Mouse (Mus musculus) macrophage (primary cell): ENCODE results near the gene Adgrl2. TPM values are rescaled to one million over a fixed set of nuclear protein-coding genes. Genes with fewer than 3 reads are reported as not detected.

ENCODE experiments used
- H3K27ac ChIP-seq: fragments of 350-480 bp; formaldehyde crosslinking; 2 replicates; pipeline ENCODE4 v1.9.0; 2021
- H3K36me3 ChIP-seq: fragments of 350-480 bp; formaldehyde crosslinking; 2 replicates; pipeline ENCODE4 v1.9.0; 2021; ENCODE audit errors: inconsistent target
- H3K4me3 ChIP-seq: fragments of 350-480 bp; formaldehyde crosslinking; 2 replicates; pipeline ENCODE4 v1.9.0; 2021; ENCODE audit errors: inconsistent target
- H3K79me2 ChIP-seq: fragments of 350-480 bp; formaldehyde crosslinking; 2 replicates; pipeline ENCODE4 v1.9.0; 2021; ENCODE audit errors: inconsistent target
- WGBS: methylation state at CpG from one replicate; pipeline ENCODE4 v1.1.7; 2026; ENCODE audit warnings: inconsistent platforms; ENCODE audit not compliant: missing documents; 5-methylcytosine and 5-hydroxymethylcytosine counted together
- polyA plus RNA-seq: library from polyadenylated mRNA; stranded (reverse); fragments of 250-400 nt; gene quantifications from 3 replicates; pipeline ENCODE4 v1.2.4, GENCODE M21; 2018; ENCODE audit warnings: inconsistent platforms

Gene Adgrl2
- polyA plus RNA-seq, 1 experiment from 2014 or later, result 26.0 TPM

DNA sequence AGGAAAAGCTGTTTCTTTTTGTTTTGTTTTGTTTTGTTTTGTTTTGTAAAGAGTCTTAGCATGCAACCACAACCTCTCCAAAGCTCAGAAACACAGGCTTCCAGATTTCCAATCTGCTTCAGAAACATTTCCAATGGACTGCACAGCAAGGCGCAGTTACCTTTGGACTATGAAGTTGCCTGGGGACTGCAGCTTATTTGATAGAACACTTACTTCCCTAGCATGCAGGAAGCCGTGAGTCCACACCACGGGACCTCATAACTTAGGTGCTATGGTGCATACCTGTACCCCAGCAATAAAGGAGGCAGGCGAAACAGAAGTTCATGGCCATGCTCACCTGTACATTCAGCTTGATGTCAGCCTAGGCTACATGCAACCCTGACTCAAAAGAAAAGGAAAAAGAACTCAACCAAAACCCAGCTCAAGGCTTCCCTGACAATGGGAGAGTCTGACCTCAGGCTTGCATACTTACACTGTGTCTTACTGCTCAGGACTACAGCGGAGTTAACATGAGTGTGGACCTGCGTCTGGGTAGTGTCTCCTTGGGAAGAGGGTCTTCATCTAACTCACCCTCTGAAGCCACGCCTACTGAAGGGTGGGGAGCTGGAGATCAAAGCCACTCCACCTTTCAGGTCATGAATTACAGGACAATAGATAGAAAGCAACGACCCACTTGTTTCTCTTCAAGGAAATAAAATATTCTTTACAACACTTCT lies 91.7 kb downstream of the Adgrl2 start:
- no peak overlapping the region for H3K27ac ChIP-seq
- 91% methylated on average over 8 of the region's 8 CpGs for WGBS
- H3K79me2 ChIP-seq, result no peaks in the 10 kb centered on the region
- no peaks in the 10 kb centered on the region for H3K36me3 ChIP-seq
- no peak overlapping the region for H3K4me3 ChIP-seq

DNA sequence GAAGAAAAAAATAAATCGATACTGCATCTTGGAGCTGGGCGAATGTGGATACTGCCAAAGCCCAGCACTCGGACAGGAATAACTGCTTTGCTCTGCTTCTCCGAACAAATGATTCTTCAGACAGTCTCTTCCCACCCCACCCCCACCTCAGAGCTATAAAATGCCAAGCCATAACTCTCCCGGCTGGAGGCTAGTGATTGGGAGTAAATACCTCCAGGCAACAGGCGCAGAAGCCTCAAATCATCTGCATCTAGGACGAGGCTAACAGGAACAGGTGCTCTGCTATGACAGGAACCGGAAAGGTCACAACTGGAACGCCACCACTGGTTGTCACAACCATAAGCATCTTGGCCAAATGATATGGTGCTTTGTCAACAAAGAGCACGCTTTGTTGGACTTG lies 94.1 kb downstream of the Adgrl2 start:
- WGBS, result 98% methylated on average over 10 of the region's 10 CpGs
- no peaks in the 10 kb centered on the region for H3K36me3 ChIP-seq
- H3K79me2 ChIP-seq, result no peaks in the 10 kb centered on the region
- no peak overlapping the region for H3K4me3 ChIP-seq
- no peak overlapping the region for H3K27ac ChIP-seq

DNA sequence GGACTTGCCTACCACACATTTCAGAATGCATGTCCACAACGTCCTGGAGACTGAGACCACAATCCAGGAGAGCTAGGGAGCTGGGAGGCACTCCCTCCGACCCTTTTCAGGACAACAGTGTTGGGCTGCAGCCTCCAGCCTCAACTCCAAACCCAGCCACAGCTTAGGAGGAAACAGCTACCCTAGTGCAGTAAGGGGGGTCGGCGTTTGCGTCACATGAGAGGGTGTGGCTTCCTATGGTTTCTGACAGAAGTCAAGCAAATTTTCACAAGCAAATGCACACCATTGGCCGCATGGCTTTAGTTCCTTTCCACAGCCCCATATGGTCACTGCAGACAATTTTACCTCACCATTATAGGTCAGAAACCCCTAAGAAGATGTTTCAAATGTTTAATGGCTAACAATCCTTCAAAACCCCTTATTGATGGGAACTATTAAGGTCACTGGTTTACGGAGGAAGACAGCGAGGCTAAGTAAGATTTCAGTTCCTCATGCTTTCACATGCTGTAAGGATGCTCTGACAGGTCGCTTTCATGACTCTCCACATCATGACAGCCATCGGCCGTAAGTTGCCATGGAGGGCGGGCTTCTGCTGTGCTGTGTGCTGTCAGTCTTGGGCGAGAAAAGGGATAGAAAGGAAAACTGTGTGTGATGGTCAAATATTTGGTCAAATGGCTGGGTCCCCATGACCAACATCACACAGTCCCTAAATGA lies 94.8 kb downstream of the Adgrl2 start:
- Histone ChIP-seq H3K4me3 (no peak overlapping the region), H3K79me2 (no peaks in the 10 kb centered on the region), H3K36me3 (no peaks in the 10 kb centered on the region), H3K27ac (no peak overlapping the region)
- 36% methylated on average over 13 of the region's 13 CpGs for WGBS

DNA sequence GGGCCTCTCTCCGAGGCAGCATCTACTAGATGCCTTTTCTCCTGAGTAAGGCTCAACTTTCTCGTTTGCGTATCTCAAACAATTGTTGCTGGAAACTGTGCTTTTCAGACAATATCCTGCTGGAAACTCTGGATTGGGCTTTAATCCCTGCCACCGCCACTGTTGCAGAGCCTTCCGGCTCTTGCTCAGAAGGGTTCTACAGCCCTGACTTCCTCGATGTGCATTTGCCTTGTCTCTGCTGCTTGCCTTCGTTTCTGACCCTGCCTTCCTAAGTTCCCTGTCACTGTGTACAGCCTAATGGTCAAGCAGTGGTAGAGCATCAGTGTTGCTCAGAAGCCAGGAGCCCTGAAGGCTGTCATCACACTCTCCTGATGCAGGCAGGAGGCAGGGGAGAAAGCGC lies 95.5 kb downstream of the Adgrl2 start:
- 83% methylated on average over 8 of the region's 8 CpGs for whole genome bisulfite sequencing
- Histone ChIP-seq H3K4me3 (no peak overlapping the region), H3K36me3 (no peaks in the 10 kb centered on the region)

DNA sequence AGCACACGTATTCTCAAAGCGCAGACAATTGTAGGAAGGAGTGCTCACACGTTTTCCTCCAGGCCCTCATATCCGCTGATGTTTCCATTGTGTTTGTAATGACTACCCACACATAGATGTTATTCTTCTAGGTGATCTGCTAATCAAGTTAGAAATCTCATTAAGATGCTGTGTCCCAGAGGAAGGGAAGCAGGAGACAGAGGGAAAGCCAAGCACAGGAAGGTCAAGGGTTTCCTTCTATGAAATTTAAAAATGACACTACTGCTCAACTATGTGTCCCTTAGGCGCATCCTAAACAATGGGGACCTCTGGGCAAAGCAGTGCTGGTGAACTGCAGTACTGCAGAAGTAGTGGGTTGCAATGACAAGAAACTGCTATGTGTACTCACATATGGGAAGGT lies 102.5 kb downstream of the Adgrl2 start:
- 98% methylated on average over 5 of the region's 5 CpGs for WGBS

More for the DNA sequence above, 95.5 kb downstream of the Adgrl2 start:
- Histone ChIP-seq H3K79me2 (no peaks in the 10 kb centered on the region), H3K27ac (no peak overlapping the region)

DNA sequence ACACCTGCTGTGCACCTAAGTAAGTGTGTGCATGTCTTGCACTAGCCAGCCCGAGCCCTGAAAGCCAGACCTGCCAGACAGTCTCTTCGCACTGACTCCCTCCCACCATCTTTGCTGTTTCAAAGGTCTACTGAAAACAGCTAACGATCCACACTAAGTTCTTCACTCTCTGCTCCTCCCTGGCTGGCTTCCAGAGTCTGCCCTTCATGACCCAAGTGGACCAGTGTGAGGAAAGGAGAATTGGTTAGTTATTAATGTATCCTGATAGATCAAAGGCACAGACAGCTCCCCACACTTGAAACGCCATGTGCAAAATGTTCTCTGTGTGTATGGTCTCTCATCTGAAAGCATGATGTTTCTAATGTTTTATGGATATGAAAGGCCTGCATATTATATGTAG lies 103.4 kb downstream of the Adgrl2 start:
- no peaks in the 10 kb centered on the region for H3K79me2 ChIP-seq
- WGBS, result 96% methylated on average over 4 of the region's 4 CpGs
- H3K36me3 ChIP-seq, result no peaks in the 10 kb centered on the region
- H3K4me3 ChIP-seq, result no peak overlapping the region
- H3K27ac ChIP-seq, result no peak overlapping the region

More for the DNA sequence above, 102.5 kb downstream of the Adgrl2 start:
- Histone ChIP-seq H3K4me3 (no peak overlapping the region), H3K79me2 (no peaks in the 10 kb centered on the region), H3K27ac (no peak overlapping the region), H3K36me3 (no peaks in the 10 kb centered on the region)

DNA sequence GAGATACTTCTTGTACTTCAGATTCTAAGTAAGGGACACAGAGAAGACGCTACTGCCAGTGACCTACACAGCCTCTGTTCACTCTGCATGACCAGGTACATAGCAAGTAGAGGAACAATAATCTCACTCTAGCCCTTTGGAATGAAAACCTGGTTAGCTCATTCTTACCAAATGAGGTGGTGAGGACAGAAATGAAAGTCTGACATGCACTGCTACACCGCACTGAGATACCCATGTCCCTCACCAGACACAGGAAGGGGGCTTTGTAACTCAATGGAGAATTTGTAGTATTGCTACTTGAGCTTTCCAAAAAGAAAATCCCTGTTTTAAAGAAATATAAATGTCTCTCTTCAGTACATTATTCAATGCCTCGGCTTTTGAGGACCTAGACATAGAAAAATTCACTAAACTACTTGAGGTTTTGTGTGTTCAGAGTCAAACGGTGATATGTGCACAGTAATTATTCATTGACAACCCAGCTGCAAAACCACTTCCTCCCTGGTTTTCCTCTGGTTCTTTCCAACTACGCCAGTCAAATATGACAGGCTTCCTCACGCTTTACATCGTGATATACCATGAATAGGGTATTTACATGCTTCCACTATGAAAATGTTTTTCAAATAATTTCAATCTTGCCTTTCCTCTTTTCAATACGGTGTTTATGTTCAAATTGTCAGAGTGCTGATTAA lies 104.2 kb downstream of the Adgrl2 start:
- no peak overlapping the region for H3K4me3 ChIP-seq
- H3K27ac ChIP-seq, result no peak overlapping the region
- H3K79me2 ChIP-seq, result no peaks in the 10 kb centered on the region
- WGBS, result 19% methylated on average over 8 of the region's 8 CpGs
- no peaks in the 10 kb centered on the region for H3K36me3 ChIP-seq

DNA sequence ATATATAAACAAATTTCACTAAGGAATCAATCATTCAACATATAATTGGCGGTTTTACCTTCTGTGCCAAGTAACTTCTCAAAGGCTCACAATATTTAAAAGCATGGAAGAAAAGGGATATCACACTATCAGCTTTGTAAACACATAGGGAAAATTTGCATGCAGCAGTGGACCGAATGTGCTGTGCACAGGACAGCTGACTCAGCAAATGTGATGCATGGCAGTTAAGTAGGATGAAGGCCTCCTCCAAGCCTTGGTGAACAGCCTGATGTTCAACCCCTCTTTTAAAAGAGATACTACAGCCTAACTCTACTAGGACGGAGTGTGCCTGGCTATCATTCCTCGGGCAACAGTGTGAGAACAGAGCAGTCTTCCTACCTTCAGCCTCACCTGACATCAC lies 105.2 kb downstream of the Adgrl2 start:
- Histone ChIP-seq H3K4me3 (no peak overlapping the region), H3K79me2 (no peaks in the 10 kb centered on the region), H3K36me3 (no peaks in the 10 kb centered on the region), H3K27ac (no peak overlapping the region)
- 84% methylated on average over 4 of the region's 4 CpGs for WGBS

DNA sequence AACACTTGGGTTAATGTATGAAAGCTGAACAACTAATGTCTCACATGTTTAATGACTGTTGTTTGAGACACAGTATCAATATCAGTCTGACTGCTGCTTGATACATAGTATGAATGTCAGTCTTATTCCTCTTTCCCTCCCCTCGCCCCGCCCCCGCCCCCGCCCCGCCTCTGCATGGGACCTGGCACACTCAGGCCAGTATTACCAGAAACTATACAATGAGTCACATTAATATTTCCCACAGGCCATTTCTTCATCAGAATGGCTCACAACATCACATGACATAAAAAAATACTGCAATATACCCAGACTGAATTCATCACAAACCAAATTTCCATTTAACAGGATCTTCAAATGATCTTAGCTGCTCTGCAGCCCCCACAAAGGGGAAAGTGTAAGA lies 108.9 kb downstream of the Adgrl2 start:
- no peaks in the 10 kb centered on the region for H3K79me2 ChIP-seq
- 75% methylated on average over 2 of the region's 5 CpGs for WGBS
- H3K4me3 ChIP-seq, result no peak overlapping the region

DNA sequence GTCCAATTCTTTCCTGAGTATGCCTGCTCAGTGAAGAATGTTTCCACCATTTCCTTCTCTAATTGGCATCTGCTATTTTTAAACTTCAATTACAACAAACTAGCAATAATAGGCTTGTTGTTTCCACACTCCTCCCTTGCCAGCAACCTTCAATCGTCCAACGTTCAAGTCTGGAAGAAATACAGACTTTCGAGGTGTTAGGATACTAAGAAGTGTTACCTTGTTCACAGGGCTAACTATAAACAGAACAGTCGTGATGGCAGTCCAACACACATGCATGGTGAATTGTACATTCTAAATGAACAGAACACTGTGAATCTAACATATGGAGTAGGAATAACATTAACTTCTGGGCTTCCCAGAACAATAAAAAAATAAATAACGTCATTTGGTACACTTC lies 117.8 kb downstream of the Adgrl2 start:
- Histone ChIP-seq H3K36me3 (no peaks in the 10 kb centered on the region), H3K79me2 (no peaks in the 10 kb centered on the region), H3K27ac (no peak overlapping the region), H3K4me3 (no peak overlapping the region)
- 85% methylated on average over 5 of the region's 5 CpGs for WGBS

More for the DNA sequence above, 108.9 kb downstream of the Adgrl2 start:
- H3K27ac ChIP-seq, result no peak overlapping the region
- H3K36me3 ChIP-seq, result no peaks in the 10 kb centered on the region

DNA sequence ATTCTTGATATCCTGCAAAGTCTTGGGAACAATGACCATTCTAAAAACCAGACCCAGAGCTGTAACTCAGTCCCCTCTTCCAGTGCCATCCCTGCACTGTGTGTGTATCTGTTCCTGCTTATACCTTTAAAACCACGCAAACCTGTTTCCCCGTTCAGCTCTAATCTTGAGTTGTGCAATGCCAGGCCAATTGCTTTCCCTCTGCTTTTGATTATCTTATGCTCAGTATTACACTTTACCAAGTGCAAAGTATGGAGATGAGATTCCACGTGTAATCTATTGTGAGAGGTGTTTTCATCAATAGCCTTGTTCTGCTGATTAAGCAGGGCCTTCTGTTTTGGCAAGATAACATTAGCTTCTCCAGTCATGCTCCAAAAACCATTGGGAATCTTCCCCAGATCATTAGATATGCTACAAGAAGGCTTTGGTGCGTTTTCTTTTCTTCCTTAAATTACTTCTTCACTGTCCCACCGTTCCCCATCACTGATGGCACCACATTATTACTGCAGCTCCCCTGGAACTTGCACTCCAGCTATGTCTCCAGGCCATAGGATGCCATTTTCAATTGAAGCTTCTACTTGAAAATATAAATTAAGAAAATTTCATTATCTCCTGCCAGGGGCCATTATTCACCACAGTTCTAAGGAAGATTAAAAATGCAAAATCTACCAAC lies 118.4 kb downstream of the Adgrl2 start:
- WGBS, result 89% methylated on average over 5 of the region's 5 CpGs
- no peak overlapping the region for H3K4me3 ChIP-seq

DNA sequence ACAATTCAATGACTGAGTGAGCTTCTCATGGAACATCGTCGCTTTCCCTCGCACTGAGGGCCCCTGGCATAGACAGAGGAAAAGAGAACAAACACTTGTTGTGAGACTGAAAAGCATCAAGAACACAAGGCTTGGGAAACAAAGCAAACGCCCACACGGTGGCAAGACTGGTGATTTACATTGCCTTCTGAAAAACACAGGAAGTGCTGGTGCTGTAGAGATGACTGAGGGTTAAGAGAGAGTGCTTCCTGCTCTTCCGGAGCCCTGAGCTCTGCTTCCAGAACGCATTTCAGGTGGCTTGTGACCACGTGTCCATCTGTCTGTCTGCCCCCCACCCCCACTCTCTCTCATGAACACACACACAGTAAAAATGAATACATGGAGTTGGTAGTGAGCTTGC lies 122.7 kb downstream of the Adgrl2 start:
- H3K4me3 ChIP-seq, result no peak overlapping the region
- H3K79me2 ChIP-seq, result no peaks in the 10 kb centered on the region
- WGBS, result 13% methylated on average over 8 of the region's 8 CpGs
- no peaks in the 10 kb centered on the region for H3K36me3 ChIP-seq
- no peak overlapping the region for H3K27ac ChIP-seq

More for the DNA sequence above, 118.4 kb downstream of the Adgrl2 start:
- H3K79me2 ChIP-seq, result no peaks in the 10 kb centered on the region
- no peaks in the 10 kb centered on the region for H3K36me3 ChIP-seq
- H3K27ac ChIP-seq, result no peak overlapping the region

DNA sequence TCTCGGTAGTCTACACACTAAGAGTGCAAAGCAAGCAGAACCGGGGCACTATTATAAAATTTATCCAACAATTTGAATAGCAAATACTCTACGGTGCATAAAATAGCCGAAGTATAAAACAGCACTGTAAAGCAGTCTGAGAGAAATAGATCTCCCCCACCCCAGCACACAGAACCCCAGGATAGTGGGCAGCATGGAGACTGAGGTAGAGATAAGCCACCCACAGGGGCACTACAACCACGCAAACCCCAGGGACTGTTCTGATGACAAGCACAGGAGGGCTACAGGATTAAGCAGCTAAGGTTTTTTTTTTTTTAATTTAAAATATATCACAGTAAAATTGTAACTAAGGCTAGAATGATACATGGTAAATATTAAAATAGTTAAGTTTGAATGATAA lies 123.7 kb downstream of the Adgrl2 start:
- 92% methylated on average over 5 of the region's 5 CpGs for WGBS
- Histone ChIP-seq H3K4me3 (no peak overlapping the region), H3K79me2 (no peaks in the 10 kb centered on the region), H3K36me3 (no peaks in the 10 kb centered on the region), H3K27ac (no peak overlapping the region)

DNA sequence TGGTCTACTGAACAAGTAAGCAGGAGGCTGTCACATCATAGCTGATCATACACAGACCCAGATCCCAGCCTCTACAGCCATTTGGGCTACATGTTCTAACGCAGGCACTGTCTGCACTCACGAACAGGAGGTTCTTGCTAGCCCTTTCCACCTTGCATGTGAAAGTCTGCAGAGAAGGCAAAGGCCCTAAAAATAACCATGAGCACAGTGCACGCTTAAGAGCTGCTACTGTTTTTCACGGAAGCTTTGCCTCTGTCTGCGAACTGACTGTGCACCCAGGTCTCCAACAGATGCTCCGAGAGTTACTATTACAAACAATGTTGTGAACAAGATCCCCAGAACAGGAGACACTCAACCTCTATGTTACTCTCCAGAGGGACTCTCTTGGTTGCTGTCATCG lies 124.3 kb downstream of the Adgrl2 start:
- Histone ChIP-seq H3K27ac (no peak overlapping the region), H3K79me2 (no peaks in the 10 kb centered on the region), H3K4me3 (no peak overlapping the region), H3K36me3 (no peaks in the 10 kb centered on the region)
- WGBS, result 95% methylated on average over 7 of the region's 7 CpGs
